Mouse (Mus musculus) liver, postnatal 0 days (tissue): ENCODE data around the gene Crygs. TPM values are rescaled to one million over a fixed set of nuclear protein-coding genes. Genes with fewer than 3 reads are reported as not detected.

Source experiments
- ATAC-seq: fragments of 200-750 bp; cut with Nextera tagmentation; 2 replicates; pipeline ENCODE4 v1.8.0; 2017; ENCODE audit warnings: mild to moderate bottlenecking, moderate library complexity
- DNase-seq: peaks from one replicate; pipeline ENCODE4 v3.0.0-alpha.2; 2016
- H3K27ac ChIP-seq: fragments of 300-500 bp; sonication (generic); 2 replicates; pipeline ENCODE4 v1.5.1; 2014; ENCODE audit warnings: antibody characterized with exemption, moderate library complexity, mild to moderate bottlenecking, low read depth
- H3K27me3 ChIP-seq: fragments of 300-500 bp; sonication (generic); 2 replicates; pipeline ENCODE4 v1.6.1; 2014; ENCODE audit warnings: low read length, control low read depth, mixed read lengths; ENCODE audit not compliant: insufficient read depth
- H3K36me3 ChIP-seq: fragments of 300-500 bp; sonication (generic); replicated peaks from 2 replicates; pipeline ENCODE4 v1.6.1; 2014; ENCODE audit warnings: mild to moderate bottlenecking, control low read depth, low read length, moderate library complexity, mixed read lengths; ENCODE audit not compliant: insufficient read depth
- H3K4me1 ChIP-seq: fragments of 300-500 bp; sonication (generic); 2 replicates; pipeline ENCODE4 v1.6.1; 2014; ENCODE audit warnings: antibody characterized with exemption, mild to moderate bottlenecking, control low read depth; ENCODE audit not compliant: insufficient read depth
- H3K4me2 ChIP-seq: fragments of 300-500 bp; sonication (generic); 2 replicates; pipeline ENCODE4 v1.6.1; 2014; ENCODE audit warnings: low read depth, mild to moderate bottlenecking, low read length, moderate library complexity, mixed read lengths
- H3K4me3 ChIP-seq: fragments of 300-500 bp; sonication (generic); 2 replicates; pipeline ENCODE4 v1.5.1; 2014; ENCODE audit warnings: low read depth, low read length
- H3K9ac ChIP-seq: fragments of 300-500 bp; sonication (generic); replicated peaks from 2 replicates; pipeline ENCODE4 v1.6.1; 2014; ENCODE audit warnings: mild to moderate bottlenecking, moderate library complexity
- H3K9me3 ChIP-seq: fragments of 300-500 bp; sonication (generic); 2 replicates; pipeline ENCODE4 v1.6.1; 2016; ENCODE audit warnings: mild to moderate bottlenecking, control low read depth, low read length, mixed read lengths
- CTCF ChIP-seq: sonication (generic); IDR thresholded peaks from 2 replicates; pipeline ENCODE4 v1.5.1; 2016; ENCODE audit warnings: antibody characterized with exemption, low read depth
- EP300 ChIP-seq: IDR thresholded peaks from 2 replicates; pipeline ENCODE4 v1.6.1; 2016; ENCODE audit warnings: antibody characterized with exemption, low read depth, mild to moderate bottlenecking
- WGBS: fragments of 180-500 bp; shearing (Covaris S2); extraction: QIAGEN DNeasy Blood & Tissue Kit; methylation state at CpG from one replicate; pipeline ENCODE4 v1.1.7; 2014; ENCODE audit not compliant: insufficient replicate concordance; 5-methylcytosine and 5-hydroxymethylcytosine counted together
- polyA plus RNA-seq: library from polyadenylated mRNA; unstranded; fragments of >200 nt; fragmentation: Nextera tagmentation; extraction: Ambion mirVana; gene quantifications from 2 replicates; pipeline ENCODE4 v1.2.1, GENCODE M21; 2015

The Crygs gene
- polyA plus RNA-seq, 1 experiment from 2014 or later = not detected

- TF ChIP-seq CTCF (no peak), EP300 (no peak)
- no peaks in the 10 kb centered on the region for H3K4me1 ChIP-seq
- DNase-seq (no peak), ATAC-seq (no peak)
- no peaks in the 10 kb centered on the region for H3K36me3 ChIP-seq
- H3K27ac ChIP-seq = no peak overlapping the region
- H3K27me3 ChIP-seq = no peaks in the 10 kb centered on the region
- WGBS = 63% methylated on average over 5 of the region's 5 CpGs
- no peak overlapping the region for H3K4me3 ChIP-seq
- no peaks in the 10 kb centered on the region for H3K9me3 ChIP-seq
- no peak overlapping the region for H3K4me2 ChIP-seq
- no peak overlapping the region for H3K9ac ChIP-seq
Observed at GRCm38 (mm10) chr16:22775471-22775985, 35.8 kb downstream of the Crygs start.

DNA sequence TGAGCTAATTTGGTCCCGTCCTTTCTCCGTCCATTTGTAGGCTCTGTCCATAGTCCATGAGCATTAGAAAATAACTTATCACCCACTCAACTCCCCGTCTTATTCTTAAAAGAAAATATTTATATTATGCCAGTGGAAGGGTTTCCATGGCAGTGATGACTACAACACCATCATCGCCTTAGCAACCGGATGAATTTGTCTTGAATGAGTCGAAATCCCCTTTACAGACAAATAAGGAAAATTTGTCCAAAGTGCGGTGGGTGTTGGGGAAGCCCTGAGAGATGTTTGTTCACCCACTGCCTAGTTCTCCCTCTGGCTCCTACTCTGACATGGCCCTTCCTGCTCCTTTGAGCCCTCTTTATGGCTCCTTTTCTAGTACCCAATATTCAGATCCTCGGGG, 42.7 kb downstream of the Crygs start:
- DNase-seq (no peak), ATAC-seq (no peak)
- no peak overlapping the region for H3K4me2 ChIP-seq
- no peaks in the 10 kb centered on the region for H3K9me3 ChIP-seq
- no peak overlapping the region for H3K9ac ChIP-seq
- H3K27me3 ChIP-seq = no peaks in the 10 kb centered on the region
- no peak overlapping the region for H3K27ac ChIP-seq
- H3K36me3 ChIP-seq = no peaks in the 10 kb centered on the region
- H3K4me1 ChIP-seq = no peaks in the 10 kb centered on the region
- TF ChIP-seq CTCF = no peak
- WGBS = 79% methylated on average over 8 of the region's 8 CpGs
- H3K4me3 ChIP-seq = no peak overlapping the region

DNA sequence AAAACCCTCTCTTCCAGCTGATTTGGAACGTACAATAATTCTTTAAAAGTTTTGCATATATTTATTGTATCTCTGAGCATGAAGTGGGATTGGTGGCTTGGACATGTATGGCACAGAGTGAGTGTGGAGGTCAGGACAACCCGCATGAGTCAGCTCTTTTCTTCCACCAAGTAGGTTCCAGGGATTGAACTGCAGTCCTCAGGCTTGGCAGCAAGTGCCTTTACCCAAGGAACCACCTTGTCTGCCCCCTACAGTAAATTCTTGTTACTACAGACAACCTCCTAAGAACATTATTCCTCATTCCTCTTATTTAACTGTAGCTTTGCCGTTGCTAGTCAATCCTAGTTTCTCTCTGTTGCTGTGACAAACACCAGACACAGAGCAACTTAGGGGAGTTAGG, 44.0 kb downstream of the Crygs start:
- DNase-seq = no peak
- H3K36me3 ChIP-seq = no peaks in the 10 kb centered on the region

GRCm38 (mm10) chr16:22766738-22767211, 44.6 kb downstream of the Crygs start:
- DNase-seq (no peak), ATAC-seq (no peak)
- WGBS = 70% methylated on average over 16 of the region's 16 CpGs
- H3K9me3 ChIP-seq = no peaks in the 10 kb centered on the region
- no peak overlapping the region for H3K27ac ChIP-seq
- no peaks in the 10 kb centered on the region for H3K4me1 ChIP-seq
- H3K27me3 ChIP-seq = no peaks in the 10 kb centered on the region
- TF ChIP-seq CTCF = no peak
- no peak for TF ChIP-seq EP300
- no peak overlapping the region for H3K4me3 ChIP-seq
- no peak overlapping the region for H3K4me2 ChIP-seq
- H3K36me3 ChIP-seq = no peaks in the 10 kb centered on the region
- no peak overlapping the region for H3K9ac ChIP-seq

More for the DNA sequence above, 44.0 kb downstream of the Crygs start:
- TF ChIP-seq CTCF (peak; percentile 10; the same call in 1 of the 2 replicates), EP300 (no peak)
- Histone ChIP-seq H3K4me1 (no peaks in the 10 kb centered on the region), H3K27ac (no peak overlapping the region), H3K27me3 (no peaks in the 10 kb centered on the region), H3K9ac (no peak overlapping the region), H3K9me3 (no peaks in the 10 kb centered on the region), H3K4me2 (no peak overlapping the region), H3K4me3 (no peak overlapping the region)
- 77% methylated on average over 3 of the region's 3 CpGs for WGBS
- no peak for ATAC-seq

DNA sequence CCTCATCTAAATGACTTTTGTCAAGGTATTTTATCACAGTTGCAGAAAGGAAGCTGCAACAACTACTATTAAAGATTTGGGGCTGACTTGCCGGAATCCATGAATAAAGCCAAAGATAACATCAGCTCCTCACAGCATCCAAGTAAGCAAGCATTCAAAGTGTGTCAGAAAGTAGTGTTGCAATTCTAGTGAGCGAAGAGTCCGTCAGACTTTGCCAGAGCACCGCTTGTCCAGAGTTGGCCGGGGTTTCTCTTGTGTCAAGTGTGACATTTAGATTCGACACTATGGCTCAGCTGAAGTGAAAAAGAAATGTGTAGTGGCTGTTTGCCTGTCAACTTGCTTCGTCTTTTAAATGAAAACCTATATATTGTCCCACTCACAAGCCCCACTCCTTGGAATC, 45.8 kb downstream of the Crygs start:
- Histone ChIP-seq H3K36me3 (no peaks in the 10 kb centered on the region), H3K9me3 (peaks cover 2% of the 10 kb centered on the region; the same call in 1 of the 2 replicates), H3K4me3 (no peak overlapping the region), H3K27me3 (no peaks in the 10 kb centered on the region), H3K27ac (no peak overlapping the region), H3K9ac (no peak overlapping the region), H3K4me2 (no peak overlapping the region), H3K4me1 (no peaks in the 10 kb centered on the region)
- 79% methylated on average over 7 of the region's 7 CpGs for WGBS
- DNase-seq (no peak), ATAC-seq (no peak)
- TF ChIP-seq EP300 (no peak), CTCF (no peak)

Other genes starting within 250 kb of the Crygs start
- 0.93 and 1.1 TPM in 2 replicates for gene Dgkg, start 154.4 kb downstream of the Crygs start, polyA plus RNA-seq
- gene Tbccd1, start 46.1 kb upstream of the Crygs start, polyA plus RNA-seq = 13.7 and 14.6 TPM in 2 replicates
- 48.9 and 50.3 TPM in 2 replicates for gene Dnajb11, start 46.3 kb upstream of the Crygs start, polyA plus RNA-seq
- 25,564 and 27,060 TPM in 2 replicates for gene Ahsg, start 79.7 kb upstream of the Crygs start, polyA plus RNA-seq
- gene Fetub, start 106.8 kb upstream of the Crygs start, polyA plus RNA-seq = 578 and 644 TPM in 2 replicates
- gene Hrg, start 139.5 kb upstream of the Crygs start, polyA plus RNA-seq = 443 and 542 TPM in 2 replicates
- gene Kng2, start 217.9 kb upstream of the Crygs start, polyA plus RNA-seq = 348 and 384 TPM in 2 replicates
- 5,182 and 5,316 TPM in 2 replicates for gene Kng1, start 246.3 kb upstream of the Crygs start, polyA plus RNA-seq